Comparison of ENCODE assay signal across 10 mouse cellular contexts in the genomic region with DNA sequence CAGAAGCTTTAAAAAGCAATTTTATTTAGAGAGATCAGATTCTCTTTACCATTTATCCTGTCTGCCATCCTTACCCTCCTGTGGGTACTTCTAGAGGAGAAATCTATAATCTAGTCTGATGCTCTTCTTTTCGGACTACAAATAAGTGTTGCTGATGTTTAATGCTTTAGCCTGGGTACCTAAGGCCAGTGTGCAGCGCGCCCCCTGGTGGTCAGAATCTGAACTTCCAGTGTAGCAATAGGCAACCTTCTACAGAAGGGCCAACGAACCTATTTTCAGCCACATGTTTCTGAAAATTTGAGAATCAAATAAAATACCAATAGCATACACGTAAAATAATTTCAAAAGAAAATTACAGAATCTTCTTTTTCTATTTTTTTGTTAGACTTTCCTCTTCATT. TPM values are rescaled to one million over a fixed set of nuclear protein-coding genes. Genes with fewer than 3 reads are reported as not detected.
DNase-seq lines count a peak whose midpoint lies in the region; ATAC-seq and TF ChIP-seq lines count a peak whose summit lies in the region.
"Had no signal": no experiment of that assay in that cellular context is flagged by ENCODE, and none has a peak within 500 bp of the region (broad histone marks: within the 10 kb centered on the region; RNA-seq: fewer than 3 reads in every experiment).

No protein-coding gene starts in this region.

- H3K27me3 ChIP-seq in kidney, adult 2 months (replicated peaks; ENCODE audit: control insufficient read depth, insufficient read depth, low read length) = no peaks in the 10 kb centered on the region
- H3K27me3 ChIP-seq in kidney, embryonic 16.5 days (ENCODE audit: insufficient read depth, low read length) = no peaks in the 10 kb centered on the region
- no peaks in the 10 kb centered on the region for H3K27me3 ChIP-seq in kidney, postnatal 0 days (ENCODE audit: insufficient read depth, low read length)
- no peaks in the 10 kb centered on the region for H3K27me3 ChIP-seq in liver, embryonic 14.5 days (ENCODE audit: control insufficient read depth, insufficient read depth, low read length)
- H3K27me3 ChIP-seq: neural tube, embryonic 12.5 days had no signal

- H3K9ac ChIP-seq in kidney, embryonic 16.5 days (replicated peaks; ENCODE audit: low read length) = no peak overlapping the region
- no peak overlapping the region for H3K9ac ChIP-seq in kidney, postnatal 0 days (ENCODE audit: low read depth, low read length)
- no peak overlapping the region for H3K9ac ChIP-seq in liver, embryonic 14.5 days (replicated peaks)
- H3K9ac ChIP-seq: neural tube, embryonic 12.5 days had no signal

- 17% methylated on average over 5 of the region's 5 CpGs for WGBS in kidney, adult 2 months
- WGBS in kidney, embryonic 16.5 days = 33% methylated on average over 5 of the region's 5 CpGs
- 21% methylated on average over 5 of the region's 5 CpGs for WGBS in kidney, postnatal 0 days
- WGBS in liver, embryonic 14.5 days (ENCODE audit: insufficient replicate concordance) = 18% methylated on average over 5 of the region's 5 CpGs

- no peak overlapping the region for H3K27ac ChIP-seq in kidney, adult 2 months (ENCODE audit: insufficient read depth, low read depth, low read length)
- H3K27ac ChIP-seq in kidney, embryonic 16.5 days (ENCODE audit: low read length) = no peak overlapping the region
- no peak overlapping the region for H3K27ac ChIP-seq in kidney, postnatal 0 days
- no peak overlapping the region for H3K27ac ChIP-seq in liver, embryonic 14.5 days
- H3K27ac ChIP-seq: neural tube, embryonic 12.5 days had no signal

- H3K9me3 ChIP-seq in kidney, embryonic 16.5 days (ENCODE audit: low read length) = peaks cover 4% of the 10 kb centered on the region; the same call in 1 of the 2 replicates
- no peaks in the 10 kb centered on the region for H3K9me3 ChIP-seq in kidney, postnatal 0 days (replicated peaks; ENCODE audit: low read length)
- no peaks in the 10 kb centered on the region for H3K9me3 ChIP-seq in liver, embryonic 14.5 days (ENCODE audit: control insufficient read depth, low read length)
- H3K9me3 ChIP-seq: neural tube, embryonic 12.5 days had no signal

- H3K4me2 ChIP-seq in kidney, embryonic 16.5 days (replicated peaks; ENCODE audit: low read depth, low read length) = no peak overlapping the region
- H3K4me2 ChIP-seq in kidney, postnatal 0 days (ENCODE audit: low read length) = no peak overlapping the region
- no peak overlapping the region for H3K4me2 ChIP-seq in liver, embryonic 14.5 days (ENCODE audit: low read depth)
- H3K4me2 ChIP-seq: neural tube, embryonic 12.5 days had no signal

- TF ChIP-seq POLR2A in kidney, adult 2 months (IDR thresholded peaks at IDR 0.05; ENCODE audit: low read depth, low read length) = no peak

- no peak for TF ChIP-seq EP300 in liver, embryonic 14.5 days (IDR thresholded peaks at IDR 0.05; ENCODE audit: low read depth)

- peak; percentile 71 for DNase-seq in kidney, adult 2 months
- DNase-seq in adrenal gland, postnatal 14 days = peak; percentile 88
- peak; percentile 27 for DNase-seq in fibroblast of lung, adult 2 months (ENCODE audit: low read depth)
- DNase-seq in kidney, postnatal 0 days (ENCODE audit: low spot score) = peak; percentile 80
- no peak for DNase-seq in liver, embryonic 14.5 days (ENCODE audit: low read depth in 3 of 3, low spot score in 3 of 3)
- DNase-seq in right cerebral cortex, adult 18-20 months = peak; percentile 71
- peak; percentile 86 for DNase-seq in urinary bladder, postnatal 25 days (ENCODE audit: low spot score)

- H3K4me1 ChIP-seq in kidney, adult 2 months (ENCODE audit: control insufficient read depth, insufficient read depth, low read length) = no peaks in the 10 kb centered on the region
- no peaks in the 10 kb centered on the region for H3K4me1 ChIP-seq in kidney, embryonic 16.5 days (ENCODE audit: insufficient read depth, low read length)
- no peaks in the 10 kb centered on the region for H3K4me1 ChIP-seq in kidney, postnatal 0 days (replicated peaks; ENCODE audit: insufficient read depth, low read length)
- H3K4me1 ChIP-seq in liver, embryonic 14.5 days (replicated peaks; ENCODE audit: control insufficient read depth in 2 of 2, insufficient read depth in 2 of 2, low read length in 1 of 2) = no peaks in the 10 kb centered on the region
- H3K4me1 ChIP-seq: neural tube, embryonic 12.5 days had no signal

- peak; percentile 89 for TF ChIP-seq CTCF in kidney, adult 2 months (conservative IDR thresholded peaks at IDR 0.05; ENCODE audit: insufficient read depth, insufficient read length, low read depth, low read length)
- peak; percentile 96 for TF ChIP-seq CTCF in kidney, postnatal 0 days (IDR thresholded peaks at IDR 0.05; ENCODE audit: low read depth)
- TF ChIP-seq CTCF in liver, embryonic 14.5 days (IDR thresholded peaks at IDR 0.05; ENCODE audit: low read depth) = peak; percentile 80

- H3K36me3 ChIP-seq in kidney, adult 2 months (ENCODE audit: control insufficient read depth, insufficient read depth, low read length) = no peaks in the 10 kb centered on the region
- H3K36me3 ChIP-seq in kidney, embryonic 16.5 days (ENCODE audit: insufficient read depth, low read length) = peaks cover 19% of the 10 kb centered on the region
- H3K36me3 ChIP-seq in kidney, postnatal 0 days (ENCODE audit: insufficient read depth, low read length) = 0 out of 2 replicates have a peak, but pooled peaks cover 8% of the 10 kb centered on the region
- no peaks in the 10 kb centered on the region for H3K36me3 ChIP-seq in liver, embryonic 14.5 days (replicated peaks; ENCODE audit: control insufficient read depth, insufficient read depth, low read depth)
- H3K36me3 ChIP-seq: neural tube, embryonic 12.5 days had no signal

- no peak overlapping the region for H3K4me3 ChIP-seq in kidney, adult 2 months (ENCODE audit: insufficient read depth, low read depth, low read length)
- H3K4me3 ChIP-seq in kidney, embryonic 16.5 days (ENCODE audit: low read length) = no peak overlapping the region
- no peak overlapping the region for H3K4me3 ChIP-seq in kidney, postnatal 0 days (replicated peaks; ENCODE audit: low read depth, low read length)
- H3K4me3 ChIP-seq in liver, embryonic 14.5 days (ENCODE audit: insufficient read depth in 1 of 2, low read depth in 2 of 2, low read length in 2 of 2) = no peak overlapping the region
- H3K4me3 ChIP-seq: erythroblast, embryonic 14.5 days; neural tube, embryonic 12.5 days had no signal

- no peak for ATAC-seq in kidney, embryonic 16.5 days (ENCODE audit: low FRiP score, low TSS enrichment)
- ATAC-seq in kidney, postnatal 0 days (replicated peaks; ENCODE audit: low FRiP score, low read depth) = peak; percentile 69
- no peak for ATAC-seq in liver, embryonic 14.5 days (ENCODE audit: insufficient read depth)

RNA-seq across cellular contexts. Expression of gene Mgst1, which starts 13.0 kb away (rescaled TPM):
- 411 and 435 TPM in 2 replicates for polyA plus RNA-seq in kidney, adult 2 months (2012; rRNA removed)
- polyA plus RNA-seq in kidney, embryonic 16.5 days (2015; fragmentation: Nextera tagmentation; extraction: Ambion mirVana) = 269 and 270 TPM in 2 replicates
- total RNA-seq in adrenal gland, postnatal 14 days (2021) = 834 and 1,057 TPM in 2 replicates
- 394 and 439 TPM in 2 replicates for polyA plus RNA-seq in kidney, postnatal 0 days (2015; fragmentation: Nextera tagmentation; extraction: Ambion mirVana)
- polyA plus RNA-seq in liver, embryonic 14.5 days (2012; rRNA removed) = 84.8 and 111 TPM in 2 replicates
- polyA plus RNA-seq in liver, embryonic 14.5 days (2014; fragmentation: Nextera tagmentation; extraction: Ambion mirVana) = 291 and 292 TPM in 2 replicates

Comparison
In these comparisons a context has a peak if more than half of its experiments do, and no peak if none do; other contexts are left out.
1. DNase-seq: peak in kidney, adult 2 months (single experiment), adrenal gland, postnatal 14 days (single experiment), fibroblast of lung, adult 2 months (single experiment), kidney, postnatal 0 days (single experiment), right cerebral cortex, adult 18-20 months (single experiment) and urinary bladder, postnatal 25 days (single experiment); none in liver, embryonic 14.5 days (0 of 3).
2. Peak in every context shown above with its lines, with median percentiles within 50 percentile points of each other: CTCF ChIP-seq.